Mouse (Mus musculus): Measurements from ENCODE around the gene Spin2d.

DNA sequence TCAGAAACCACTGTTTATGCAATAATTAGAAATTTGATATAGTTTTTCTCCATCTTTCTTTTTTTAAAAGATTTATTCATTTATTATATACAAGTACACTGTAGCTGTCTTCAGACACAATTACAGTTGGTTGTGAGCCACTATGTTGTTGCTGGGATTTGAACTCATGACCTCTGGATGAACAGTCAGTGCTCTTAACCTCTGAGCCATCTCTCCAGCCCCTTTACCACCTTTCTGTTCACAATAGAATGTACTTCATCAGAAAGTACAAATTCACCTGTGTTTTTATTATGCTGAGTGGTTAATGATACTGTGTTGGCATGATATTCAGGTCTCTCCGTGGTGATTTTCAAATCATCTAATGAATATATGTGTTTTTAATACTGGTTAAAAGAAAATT is 48.6 kb upstream of the Spin2d start:
- TF ChIP-seq GATA1 (IDR thresholded peaks at IDR 0.05; ENCODE audit: low read length) (no peak), TAL1 (IDR thresholded peaks at IDR 0.05; ENCODE audit: low read length) (no peak)

Data from erythroblast, embryonic 14.5 days (primary cell).